Mouse (Mus musculus): Measurements from ENCODE around the gene Bcl2l1. TPM values are rescaled to one million over a fixed set of nuclear protein-coding genes. Genes with fewer than 3 reads are reported as not detected.

The Bcl2l1 gene
- total and polyA plus RNA-seq, 2 experiments = 14.9 to 30.4 TPM

DNA sequence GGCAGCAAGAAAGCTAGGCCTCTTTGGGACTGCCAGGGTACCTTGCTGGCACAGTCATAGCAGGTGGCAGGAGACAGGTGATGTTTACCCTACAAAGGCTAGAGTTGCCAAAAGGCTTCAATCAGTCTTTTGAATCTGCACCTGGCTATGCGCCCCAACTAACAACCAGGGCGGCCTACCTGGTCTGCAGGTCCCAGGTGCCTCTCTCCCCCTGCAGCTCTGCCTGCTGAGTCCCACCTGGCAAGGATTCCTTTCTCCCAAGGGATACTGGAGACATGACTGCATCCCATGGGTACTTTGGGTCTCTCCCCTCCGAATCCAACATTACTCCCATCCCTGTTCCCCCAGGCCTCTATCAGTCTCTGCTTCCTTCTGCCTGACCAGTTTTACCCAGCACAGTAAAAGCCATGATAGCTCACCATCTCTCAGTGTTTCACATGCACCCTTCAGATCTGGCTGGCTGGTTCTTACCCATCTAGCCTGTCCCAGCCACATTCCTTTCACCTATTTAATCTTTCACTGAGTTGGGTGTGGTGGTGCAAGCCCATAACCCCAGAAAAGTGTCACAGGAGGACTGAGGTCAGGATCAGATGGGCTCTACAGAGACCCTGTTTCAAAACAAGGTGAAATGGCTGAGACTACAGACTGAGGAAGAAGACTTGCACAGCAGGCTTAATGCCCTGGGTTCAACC lies 14.7 kb downstream of the Bcl2l1 start:
- Histone ChIP-seq H3K4me1 (ENCODE audit: control insufficient read depth, insufficient read depth, low read length) (peaks cover 51% of the 10 kb centered on the region), H3K27ac (replicated peaks; ENCODE audit: insufficient read depth, low read depth, low read length) (peak overlapping the region; percentile 66), H3K27me3 (ENCODE audit: control insufficient read depth, insufficient read depth, low read length) (no peaks in the 10 kb centered on the region), H3K9ac (ENCODE audit: low read depth, low read length) (no peak overlapping the region), H3K4me3 (ENCODE audit: insufficient read depth, low read depth, low read length) (no peak overlapping the region), H3K79me2 (ENCODE audit: control insufficient read depth, insufficient read depth, low read length) (peaks cover 63% of the 10 kb centered on the region), H3K36me3 (ENCODE audit: control insufficient read depth, insufficient read depth, low read length) (peaks cover under 1% of the 10 kb centered on the region)
- TF ChIP-seq CTCF (IDR thresholded peaks at IDR 0.05; ENCODE audit: low read depth, low read length) = no peak
- no peak for TF ChIP-seq POLR2A (IDR thresholded peaks at IDR 0.05; ENCODE audit: extremely low read depth, insufficient read depth, low read length)
- WGBS = 41% methylated on average over 3 of the region's 3 CpGs
- peak; percentile 60 for DNase-seq (ENCODE audit: extremely low read depth, low read depth, low spot score)

DNA sequence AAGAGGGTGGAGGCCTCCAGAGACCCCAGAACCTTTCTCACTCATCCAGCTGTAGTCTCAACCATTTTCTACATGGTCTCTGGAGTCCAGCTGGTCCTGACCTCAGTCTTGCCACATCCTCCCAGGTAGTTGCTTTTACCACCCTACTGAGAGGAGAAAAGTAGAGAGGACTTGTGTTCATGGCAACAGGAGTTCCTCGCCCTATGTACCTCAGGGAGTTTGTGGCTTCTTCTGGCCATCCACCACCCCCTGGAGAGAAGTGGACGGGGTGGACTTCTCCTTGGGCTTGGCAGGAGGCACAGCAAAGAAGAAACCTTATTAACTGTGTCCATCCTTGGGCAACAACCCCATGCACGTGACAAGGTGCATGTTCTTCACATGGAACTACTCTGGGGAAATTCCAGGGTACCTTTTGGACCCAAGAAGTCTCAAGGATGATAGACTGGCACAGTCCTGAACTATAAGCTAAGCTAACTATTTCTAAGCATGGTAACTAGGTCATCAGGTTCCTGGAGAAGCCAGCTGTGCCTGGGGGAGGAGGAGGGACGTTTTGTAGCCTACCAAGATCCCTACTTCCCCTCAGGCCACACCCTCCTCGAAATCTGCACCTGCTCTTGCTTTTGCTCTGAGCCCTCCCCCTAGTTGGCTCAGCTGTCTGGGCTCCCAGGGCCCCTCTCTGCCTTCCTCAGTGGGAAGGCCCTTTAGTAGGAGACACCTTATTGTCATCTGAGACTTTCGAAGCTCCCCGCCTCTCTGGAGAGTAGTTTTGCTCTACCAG lies 15.5 kb downstream of the Bcl2l1 start:
- Histone ChIP-seq H3K79me2 (ENCODE audit: control insufficient read depth, insufficient read depth, low read length) (peaks cover 60% of the 10 kb centered on the region), H3K9ac (ENCODE audit: low read depth, low read length) (no peak overlapping the region; the same call in none of the 2 replicates), H3K36me3 (ENCODE audit: control insufficient read depth, insufficient read depth, low read length) (no peaks in the 10 kb centered on the region), H3K4me3 (ENCODE audit: insufficient read depth, low read depth, low read length) (no peak overlapping the region), H3K27me3 (ENCODE audit: control insufficient read depth, insufficient read depth, low read length) (no peaks in the 10 kb centered on the region), H3K4me1 (ENCODE audit: control insufficient read depth, insufficient read depth, low read length) (peaks cover 52% of the 10 kb centered on the region), H3K27ac (replicated peaks; ENCODE audit: insufficient read depth, low read depth, low read length) (peak overlapping the region; percentile 66)
- DNase-seq (ENCODE audit: extremely low read depth, low read depth, low spot score) = no peak
- no peak for TF ChIP-seq CTCF (IDR thresholded peaks at IDR 0.05; ENCODE audit: low read depth, low read length)
- TF ChIP-seq POLR2A (IDR thresholded peaks at IDR 0.05; ENCODE audit: extremely low read depth, insufficient read depth, low read length) = no peak
- WGBS = 73% methylated on average over 7 of the region's 7 CpGs

DNA sequence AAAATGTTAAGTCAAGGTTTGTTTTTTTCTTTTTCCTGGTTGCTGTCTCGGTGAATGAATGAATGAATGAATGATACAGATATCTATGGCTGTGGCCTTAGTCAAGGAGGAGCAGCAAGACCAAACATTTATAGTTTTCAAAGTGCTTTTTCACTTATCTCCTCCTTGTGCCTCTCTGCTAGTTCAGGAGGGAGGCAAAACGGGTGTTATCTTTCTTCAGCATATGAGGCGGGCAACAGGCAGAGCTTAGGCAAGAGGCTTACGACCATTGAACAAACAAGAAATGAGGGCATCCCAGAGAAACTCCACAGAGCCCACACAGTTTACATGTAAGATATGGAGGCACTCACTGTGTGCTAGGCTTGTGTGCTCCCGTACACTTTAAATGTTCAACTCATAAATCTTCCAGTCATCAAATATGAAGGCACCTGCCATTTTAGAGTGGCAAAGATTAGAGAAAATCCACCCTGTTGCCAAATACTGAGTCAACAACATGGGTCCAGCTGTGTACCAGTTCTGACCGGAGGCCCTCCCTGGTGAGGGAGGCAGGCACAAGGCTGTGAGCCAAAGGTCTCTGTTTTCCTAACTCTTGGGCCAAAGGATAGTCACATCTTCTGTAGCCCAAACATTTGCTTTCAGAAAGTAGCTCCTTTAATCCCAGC lies 17.2 kb downstream of the Bcl2l1 start:
- peak; percentile 96 for DNase-seq (ENCODE audit: extremely low read depth, low read depth, low spot score)
- Histone ChIP-seq H3K4me3 (ENCODE audit: insufficient read depth, low read depth, low read length) (no peak overlapping the region), H3K27ac (replicated peaks; ENCODE audit: insufficient read depth, low read depth, low read length) (peak overlapping the region; percentile 80), H3K9ac (ENCODE audit: low read depth, low read length) (no peak overlapping the region), H3K36me3 (ENCODE audit: control insufficient read depth, insufficient read depth, low read length) (no peaks in the 10 kb centered on the region), H3K4me1 (ENCODE audit: control insufficient read depth, insufficient read depth, low read length) (peaks cover 48% of the 10 kb centered on the region), H3K27me3 (ENCODE audit: control insufficient read depth, insufficient read depth, low read length) (no peaks in the 10 kb centered on the region), H3K79me2 (ENCODE audit: control insufficient read depth, insufficient read depth, low read length) (peaks cover 64% of the 10 kb centered on the region)
- 28% methylated on average over 6 of the region's 6 CpGs for WGBS
- TF ChIP-seq POLR2A (IDR thresholded peaks at IDR 0.05; ENCODE audit: extremely low read depth, insufficient read depth, low read length) = no peak
- TF ChIP-seq CTCF (IDR thresholded peaks at IDR 0.05; ENCODE audit: low read depth, low read length) = no peak

DNA sequence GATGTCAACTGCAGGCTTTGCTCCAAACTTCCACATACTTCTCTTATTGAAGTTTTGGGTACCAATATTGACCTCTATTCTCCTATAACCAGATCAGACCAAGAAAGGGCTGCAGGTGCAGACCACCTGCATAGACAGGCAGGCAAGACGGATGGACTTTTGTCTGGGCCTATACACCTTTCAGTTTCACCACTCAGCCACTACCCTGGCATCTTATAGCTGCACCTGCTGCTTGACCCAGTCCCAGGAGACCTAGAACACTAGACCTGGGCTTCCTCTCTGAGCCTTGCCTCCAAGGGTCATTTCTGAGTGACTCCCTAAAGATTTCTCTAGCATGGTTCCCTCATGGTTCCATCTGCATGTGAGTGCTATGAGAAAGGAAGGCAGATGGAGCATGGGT lies 18.3 kb downstream of the Bcl2l1 start:
- Histone ChIP-seq H3K79me2 (ENCODE audit: control insufficient read depth, insufficient read depth, low read length) (peaks cover 56% of the 10 kb centered on the region), H3K4me3 (ENCODE audit: insufficient read depth, low read depth, low read length) (no peak overlapping the region), H3K36me3 (ENCODE audit: control insufficient read depth, insufficient read depth, low read length) (no peaks in the 10 kb centered on the region), H3K4me1 (ENCODE audit: control insufficient read depth, insufficient read depth, low read length) (peaks cover 48% of the 10 kb centered on the region), H3K27me3 (ENCODE audit: control insufficient read depth, insufficient read depth, low read length) (no peaks in the 10 kb centered on the region), H3K9ac (ENCODE audit: low read depth, low read length) (no peak overlapping the region), H3K27ac (replicated peaks; ENCODE audit: insufficient read depth, low read depth, low read length) (peak overlapping the region; percentile 25)
- no peak for TF ChIP-seq POLR2A (IDR thresholded peaks at IDR 0.05; ENCODE audit: extremely low read depth, insufficient read depth, low read length)
- WGBS = 93% methylated on average over 1 of the region's 1 CpGs
- no peak for DNase-seq (ENCODE audit: extremely low read depth, low read depth, low spot score)

DNA sequence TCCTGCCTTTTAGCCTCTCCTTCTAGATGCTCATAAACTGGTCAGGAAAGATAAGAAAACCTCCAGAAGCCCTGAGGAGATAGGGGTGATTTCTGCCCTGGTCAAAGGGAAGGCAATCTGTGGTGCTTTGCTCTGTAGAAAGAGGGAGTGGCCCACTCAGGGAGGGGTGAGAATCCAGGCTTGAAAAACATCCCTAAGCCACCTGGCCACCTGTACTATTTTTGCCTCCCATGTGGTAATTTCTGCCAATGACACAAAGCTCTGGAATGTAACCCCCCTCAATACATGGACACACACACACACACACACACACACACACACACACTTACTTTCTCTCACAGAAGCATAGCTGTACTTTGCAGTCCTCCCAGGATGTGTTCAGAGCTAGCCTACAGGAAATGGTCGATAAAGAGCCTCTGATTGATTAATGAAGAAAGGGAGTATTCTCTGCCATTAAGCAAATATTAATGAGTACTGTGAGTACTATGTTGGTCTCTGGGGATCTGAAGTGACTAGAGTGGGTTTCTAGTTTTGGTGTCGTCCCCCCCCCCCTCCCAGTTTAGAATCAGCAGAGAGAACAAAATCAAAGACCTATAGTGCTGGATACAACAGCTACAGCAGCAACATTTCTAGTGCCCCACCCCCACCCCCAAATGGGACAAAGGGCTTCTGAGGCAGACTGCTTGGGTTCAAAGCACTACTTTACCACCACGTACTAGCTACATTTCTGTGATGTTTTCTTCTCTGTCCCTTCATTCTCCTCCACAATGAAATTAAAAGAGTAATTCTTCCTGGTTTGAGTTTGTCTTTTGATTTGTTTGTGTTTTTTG lies 20.0 kb downstream of the Bcl2l1 start:
- no peaks in the 10 kb centered on the region for H3K36me3 ChIP-seq (ENCODE audit: control insufficient read depth, insufficient read depth, low read length)
- peaks cover 41% of the 10 kb centered on the region for H3K4me1 ChIP-seq (ENCODE audit: control insufficient read depth, insufficient read depth, low read length)
- no peak for TF ChIP-seq CTCF (IDR thresholded peaks at IDR 0.05; ENCODE audit: low read depth, low read length)
- no peak for TF ChIP-seq POLR2A (IDR thresholded peaks at IDR 0.05; ENCODE audit: extremely low read depth, insufficient read depth, low read length)
- peak overlapping the region; percentile 3; the same call in 1 of the 2 replicates for H3K9ac ChIP-seq (ENCODE audit: low read depth, low read length)
- H3K4me3 ChIP-seq (ENCODE audit: insufficient read depth, low read depth, low read length) = no peak overlapping the region
- peaks cover 44% of the 10 kb centered on the region for H3K79me2 ChIP-seq (ENCODE audit: control insufficient read depth, insufficient read depth, low read length)
- peak; percentile 60 for DNase-seq (ENCODE audit: extremely low read depth, low read depth, low spot score)
- peak overlapping the region; percentile 75 for H3K27ac ChIP-seq (replicated peaks; ENCODE audit: insufficient read depth, low read depth, low read length)
- 10% methylated on average over 3 of the region's 3 CpGs for WGBS
- no peaks in the 10 kb centered on the region for H3K27me3 ChIP-seq (ENCODE audit: control insufficient read depth, insufficient read depth, low read length)
